Mouse (Mus musculus): ENCODE results near the gene Furin. TPM values are rescaled to one million over a fixed set of nuclear protein-coding genes. Genes with fewer than 3 reads are reported as not detected.

Furin gene
- polyA plus RNA-seq, 1 experiment from 2014 or later = 3.0 TPM

DNA sequence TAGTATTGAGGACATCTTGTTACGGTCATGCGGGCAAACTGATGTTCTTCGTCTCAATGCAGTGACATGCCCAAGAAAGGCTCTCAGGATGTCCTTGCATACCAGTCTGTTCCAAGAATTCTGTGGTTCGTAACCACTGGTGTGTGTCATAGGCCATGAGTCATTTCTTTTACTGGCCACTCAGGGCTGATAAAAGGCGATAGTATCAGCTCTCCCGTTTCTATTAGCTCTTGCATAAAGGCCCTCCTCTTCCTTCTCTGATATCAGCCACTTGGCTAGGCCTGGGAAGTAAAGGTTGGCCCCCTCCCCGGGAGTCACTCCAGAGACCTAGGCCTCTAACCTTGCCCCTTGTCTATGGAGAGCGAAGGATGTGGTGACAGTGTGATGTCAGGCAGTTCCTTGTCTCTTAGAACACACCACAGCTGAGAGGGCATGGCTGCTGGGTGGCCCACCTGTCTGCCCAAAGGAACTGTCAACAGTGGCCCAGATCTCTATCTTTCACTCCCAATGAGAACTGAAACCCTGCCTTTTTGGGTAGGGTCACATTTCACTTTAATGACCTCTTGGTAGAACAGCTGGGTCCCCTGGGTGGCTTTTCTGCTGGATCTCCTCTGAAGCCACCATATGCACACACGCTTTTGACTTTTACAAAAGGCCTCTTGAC, 29.7 kb downstream of the Furin start:
- WGBS = 86% methylated on average over 9 of the region's 9 CpGs
- Histone ChIP-seq H3K4me2 (no peak overlapping the region), H3K27ac (no peak overlapping the region), H3K4me1 (no peaks in the 10 kb centered on the region), H3K9me3 (replicated peaks) (no peaks in the 10 kb centered on the region), H3K27me3 (no peaks in the 10 kb centered on the region), H3K4me3 (no peak overlapping the region), H3K9ac (no peak overlapping the region), H3K36me3 (ENCODE audit: poor library complexity, severe bottlenecking) (no peaks in the 10 kb centered on the region)
- no peak for ATAC-seq

GRCm38 (mm10) chr7:80374733-80375132, 30.5 kb downstream of the Furin start:
- no peak for ATAC-seq
- Histone ChIP-seq H3K36me3 (ENCODE audit: poor library complexity, severe bottlenecking) (no peaks in the 10 kb centered on the region), H3K9ac (no peak overlapping the region), H3K9me3 (replicated peaks) (no peaks in the 10 kb centered on the region), H3K27me3 (no peaks in the 10 kb centered on the region), H3K4me1 (peaks cover 8% of the 10 kb centered on the region), H3K4me3 (no peak overlapping the region), H3K27ac (no peak overlapping the region), H3K4me2 (no peak overlapping the region)
- WGBS = 93% methylated on average over 3 of the region's 3 CpGs

DNA sequence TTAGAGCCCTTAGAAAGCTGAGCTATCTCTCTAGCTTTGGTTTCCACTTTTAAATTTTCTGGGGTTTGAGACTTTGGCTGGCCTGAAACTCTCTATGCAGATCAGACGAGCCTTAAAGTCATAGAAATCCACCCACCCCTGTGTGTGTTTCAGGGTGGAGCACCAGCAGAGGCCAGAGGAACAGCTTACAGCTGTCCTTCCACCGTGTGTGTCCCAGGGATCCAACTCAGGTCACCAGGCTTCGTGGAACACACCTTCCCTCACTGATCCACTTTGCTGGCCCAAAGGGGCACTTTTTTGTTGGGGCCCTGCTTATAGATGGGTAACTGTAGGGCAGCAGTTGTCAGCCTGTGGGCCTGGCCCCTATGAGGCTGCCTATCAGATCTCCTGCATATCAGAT, 31.0 kb downstream of the Furin start:
- Histone ChIP-seq H3K4me3 (no peak overlapping the region), H3K4me1 (peaks cover 12% of the 10 kb centered on the region), H3K4me2 (no peak overlapping the region), H3K9ac (no peak overlapping the region), H3K36me3 (ENCODE audit: poor library complexity, severe bottlenecking) (no peaks in the 10 kb centered on the region), H3K27ac (no peak overlapping the region), H3K9me3 (replicated peaks) (no peaks in the 10 kb centered on the region), H3K27me3 (no peaks in the 10 kb centered on the region)
- WGBS = 68% methylated on average over 3 of the region's 3 CpGs
- ATAC-seq = no peak

DNA sequence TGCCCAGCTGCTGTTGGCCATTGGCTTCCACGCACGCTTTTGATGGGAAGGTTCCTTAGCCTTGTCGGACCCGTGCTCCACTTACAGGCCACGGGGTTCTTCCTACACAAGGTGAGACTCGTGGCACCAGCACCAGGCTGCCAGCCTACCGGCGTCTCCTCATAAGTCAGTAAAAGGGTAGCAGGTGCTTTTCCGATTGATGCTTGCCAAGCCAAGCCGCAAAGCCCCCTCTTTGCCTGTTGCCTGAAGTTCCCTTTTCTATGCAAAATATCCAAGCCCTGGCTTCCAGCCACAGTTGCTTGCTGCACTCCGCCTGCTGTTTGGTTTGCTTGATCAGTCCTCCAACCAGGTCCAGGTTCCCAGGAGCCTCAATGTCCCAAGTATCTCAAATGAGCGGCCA, 31.4 kb downstream of the Furin start:
- 75% methylated on average over 12 of the region's 12 CpGs for WGBS
- Histone ChIP-seq H3K4me3 (no peak overlapping the region), H3K4me1 (peaks cover 15% of the 10 kb centered on the region), H3K27me3 (no peaks in the 10 kb centered on the region), H3K36me3 (ENCODE audit: poor library complexity, severe bottlenecking) (no peaks in the 10 kb centered on the region), H3K4me2 (no peak overlapping the region), H3K9ac (no peak overlapping the region), H3K27ac (no peak overlapping the region), H3K9me3 (replicated peaks) (no peaks in the 10 kb centered on the region)
- ATAC-seq = no peak

DNA sequence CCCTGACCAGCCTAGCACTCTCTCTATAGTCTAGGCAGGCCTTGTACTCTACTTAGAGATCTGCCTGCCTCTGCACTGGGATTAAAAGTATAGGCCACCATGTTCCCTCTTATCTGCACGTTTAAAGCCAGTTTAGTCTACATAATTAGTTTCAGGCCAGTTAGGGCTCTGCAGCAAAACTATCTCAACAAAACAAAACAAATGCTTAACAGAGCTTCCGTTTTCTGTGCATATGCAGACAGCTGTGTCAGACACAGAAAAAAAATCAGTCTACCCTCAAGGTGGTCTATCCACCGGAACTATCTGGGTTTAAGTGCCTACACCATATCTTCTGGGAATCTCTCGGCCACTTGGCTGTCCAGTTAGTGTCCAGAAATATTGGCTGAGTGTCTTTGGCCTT, 31.9 kb downstream of the Furin start:
- ATAC-seq = no peak
- peaks cover 3% of the 10 kb centered on the region for H3K36me3 ChIP-seq (ENCODE audit: poor library complexity, severe bottlenecking)
- no peaks in the 10 kb centered on the region for H3K9me3 ChIP-seq (replicated peaks)
- no peak overlapping the region for H3K4me3 ChIP-seq
- H3K9ac ChIP-seq = no peak overlapping the region
- H3K27me3 ChIP-seq = no peaks in the 10 kb centered on the region
- no peak overlapping the region for H3K4me2 ChIP-seq
- peaks cover 15% of the 10 kb centered on the region for H3K4me1 ChIP-seq
- no peak overlapping the region for H3K27ac ChIP-seq
- WGBS = 79% methylated on average over 4 of the region's 4 CpGs

DNA sequence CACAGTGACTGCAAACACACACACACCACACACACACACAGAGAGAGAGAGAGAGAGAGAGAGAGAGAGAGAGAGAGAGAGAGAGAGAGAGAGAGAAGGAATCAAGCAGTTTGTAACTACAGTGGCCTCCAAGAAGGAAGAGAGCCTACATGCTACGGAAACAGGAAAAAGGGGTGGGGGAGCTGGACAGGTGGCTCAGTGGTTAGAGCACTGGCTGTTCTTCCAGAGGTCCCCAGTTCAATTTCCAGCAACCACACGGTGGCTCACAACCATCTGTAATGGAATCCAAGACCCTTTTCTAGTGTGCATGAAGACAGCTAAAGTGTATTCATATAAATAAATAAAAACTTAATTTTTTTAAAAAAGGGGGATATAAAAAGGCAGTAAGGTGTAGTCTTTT, 32.6 kb downstream of the Furin start:
- Histone ChIP-seq H3K9me3 (replicated peaks) (no peaks in the 10 kb centered on the region), H3K27ac (no peak overlapping the region), H3K9ac (no peak overlapping the region), H3K4me1 (peaks cover 15% of the 10 kb centered on the region), H3K36me3 (ENCODE audit: poor library complexity, severe bottlenecking) (peaks cover 10% of the 10 kb centered on the region), H3K27me3 (no peaks in the 10 kb centered on the region), H3K4me2 (no peak overlapping the region), H3K4me3 (no peak overlapping the region)
- no peak for ATAC-seq
- WGBS = 66% methylated on average over 2 of the region's 2 CpGs

DNA sequence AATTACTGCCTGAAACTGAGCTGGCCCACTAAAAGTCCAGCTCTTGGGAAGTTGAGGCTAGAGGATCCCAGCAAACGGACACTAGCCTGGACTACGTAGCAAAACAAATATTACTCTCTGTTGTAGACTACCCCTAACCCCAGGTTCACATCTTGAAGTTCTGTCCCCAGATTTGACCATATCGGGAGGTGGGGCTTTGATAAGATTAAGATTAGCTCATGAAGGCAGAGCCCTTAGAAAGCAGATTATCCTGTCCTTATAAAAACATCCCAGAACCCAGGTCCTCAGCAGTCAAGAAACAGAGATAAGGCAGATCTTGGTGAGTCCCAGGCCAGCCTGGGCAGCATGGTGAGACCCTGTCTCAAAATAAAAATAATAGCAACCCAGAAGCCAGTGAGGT, 33.1 kb downstream of the Furin start:
- 88% methylated on average over 3 of the region's 3 CpGs for WGBS
- no peaks in the 10 kb centered on the region for H3K27me3 ChIP-seq
- H3K4me3 ChIP-seq = no peak overlapping the region
- H3K9ac ChIP-seq = no peak overlapping the region
- peaks cover 15% of the 10 kb centered on the region for H3K4me1 ChIP-seq
- H3K9me3 ChIP-seq (replicated peaks) = no peaks in the 10 kb centered on the region
- no peak for ATAC-seq
- H3K27ac ChIP-seq = no peak overlapping the region
- no peak overlapping the region for H3K4me2 ChIP-seq
- peaks cover 15% of the 10 kb centered on the region for H3K36me3 ChIP-seq (ENCODE audit: poor library complexity, severe bottlenecking)

DNA sequence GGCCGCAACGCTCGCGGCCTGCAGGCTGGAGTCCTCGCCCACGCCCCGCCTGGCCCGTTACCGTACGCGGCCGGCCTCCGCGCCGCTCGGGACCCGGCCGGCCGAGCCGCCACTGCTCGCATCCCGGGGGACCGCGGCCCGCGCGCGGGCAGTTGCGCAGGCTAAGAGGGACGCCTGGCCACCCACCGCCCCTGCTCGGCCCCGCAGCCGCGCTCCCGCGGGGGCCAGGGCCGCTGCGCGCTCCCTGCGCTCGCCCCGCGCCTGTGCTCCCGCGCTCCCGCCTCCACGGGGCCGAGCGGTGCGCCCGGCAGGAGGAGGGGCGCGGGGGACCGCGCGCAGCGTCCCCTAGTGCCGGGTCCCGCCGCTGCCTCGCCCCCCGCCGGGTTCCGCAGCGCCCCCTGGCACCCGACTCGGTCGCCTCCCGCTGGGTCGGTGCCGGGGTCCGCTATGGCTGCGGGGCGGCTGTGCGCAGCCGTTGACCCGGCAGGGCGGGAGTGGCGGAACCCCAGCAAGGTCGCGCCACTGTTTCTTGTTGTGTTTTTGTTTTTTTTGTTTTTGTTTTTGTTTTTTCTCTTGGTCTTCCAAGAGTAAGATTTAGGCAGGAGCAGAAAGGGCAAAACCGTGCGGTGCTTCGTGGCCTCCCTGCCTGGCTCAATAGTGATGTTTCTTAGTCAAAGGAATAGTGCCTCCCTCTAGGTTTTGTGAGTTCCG, 34.0 kb downstream of the Furin start, which contains the start of gene Man2a2:
Gene Man2a2 (minus strand): TSS at position 335 of the 711 bp plus-strand sequence.
- H3K27ac ChIP-seq = peak within 1 kb of the TSS; percentile 74
- H3K36me3 ChIP-seq (ENCODE audit: poor library complexity, severe bottlenecking) = peaks cover 25% of the 10 kb centered on the region
- peak within 1 kb of the TSS; percentile 92 for H3K9ac ChIP-seq
- WGBS = under 1% methylated on average over 57 of the region's 86 CpGs
- ATAC-seq = peak; percentile 82
- H3K27me3 ChIP-seq = no peaks in the 10 kb centered on the region
- peak within 1 kb of the TSS; percentile 85 for H3K4me3 ChIP-seq
- peak within 1 kb of the TSS; percentile 74 for H3K4me2 ChIP-seq
- no peaks in the 10 kb centered on the region for H3K9me3 ChIP-seq (replicated peaks)
- peaks cover 15% of the 10 kb centered on the region for H3K4me1 ChIP-seq

GRCm38 (mm10) chr7:80370649-80371040, 34.6 kb downstream of the Furin start:
- Histone ChIP-seq H3K9ac (peak overlapping the region; percentile 92), H3K4me1 (peaks cover 15% of the 10 kb centered on the region), H3K27me3 (no peaks in the 10 kb centered on the region), H3K4me2 (peak overlapping the region; percentile 74), H3K27ac (peak overlapping the region; percentile 74), H3K9me3 (replicated peaks) (no peaks in the 10 kb centered on the region), H3K4me3 (peak overlapping the region; percentile 85), H3K36me3 (ENCODE audit: poor library complexity, severe bottlenecking) (peaks cover 31% of the 10 kb centered on the region)
- ATAC-seq = peak; percentile 74
- under 1% methylated on average over 31 of the region's 31 CpGs for WGBS

GRCm38 (mm10) chr7:80369967-80370431, 35.2 kb downstream of the Furin start:
- peak overlapping the region; percentile 74 for H3K4me2 ChIP-seq
- H3K27me3 ChIP-seq = no peaks in the 10 kb centered on the region
- peak overlapping the region; percentile 74; the same call in 1 of the 2 replicates for H3K27ac ChIP-seq
- H3K36me3 ChIP-seq (ENCODE audit: poor library complexity, severe bottlenecking) = peaks cover 31% of the 10 kb centered on the region
- 42% methylated on average over 4 of the region's 4 CpGs for WGBS
- peaks cover 15% of the 10 kb centered on the region for H3K4me1 ChIP-seq
- peak overlapping the region; percentile 85 for H3K4me3 ChIP-seq
- peak overlapping the region; percentile 92 for H3K9ac ChIP-seq
- no peaks in the 10 kb centered on the region for H3K9me3 ChIP-seq (replicated peaks)
- 0 out of 2 replicates have a peak, but pooled peaks have one; percentile 6 for ATAC-seq

DNA sequence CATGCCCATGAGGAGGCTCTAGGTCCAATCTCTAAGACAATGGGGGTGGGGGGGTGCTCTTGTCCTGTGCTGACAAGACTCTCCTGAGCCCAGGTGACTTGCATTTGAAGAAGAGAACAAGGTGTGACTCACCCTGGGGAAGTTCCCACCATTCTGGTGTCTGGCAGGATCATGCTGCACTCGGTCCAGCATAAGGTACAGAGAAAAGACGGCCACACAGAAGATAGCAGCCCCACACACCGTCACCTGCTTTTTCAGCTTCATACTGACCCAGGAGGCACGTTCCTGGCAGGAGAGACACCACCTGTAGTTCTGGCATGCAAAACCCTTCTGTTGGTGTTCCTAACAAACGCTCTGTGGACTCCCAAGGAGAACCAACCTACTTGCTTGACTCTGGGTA, 35.8 kb downstream of the Furin start:
- Histone ChIP-seq H3K9me3 (replicated peaks) (no peaks in the 10 kb centered on the region), H3K4me2 (peak overlapping the region; percentile 74), H3K4me3 (no peak overlapping the region), H3K4me1 (peaks cover 15% of the 10 kb centered on the region), H3K36me3 (ENCODE audit: poor library complexity, severe bottlenecking) (peaks cover 35% of the 10 kb centered on the region), H3K27me3 (no peaks in the 10 kb centered on the region), H3K9ac (peak overlapping the region; percentile 92), H3K27ac (no peak overlapping the region)
- WGBS = 65% methylated on average over 5 of the region's 5 CpGs
- no peak for ATAC-seq

GRCm38 (mm10) chr7:80368635-80369421, 36.4 kb downstream of the Furin start:
- 89% methylated on average over 20 of the region's 20 CpGs for WGBS
- H3K4me2 ChIP-seq = 0 out of 2 replicates have a peak overlapping the region, but pooled peaks have one; percentile 74
- no peak overlapping the region for H3K4me3 ChIP-seq

More at GRCm38 (mm10) chr7:80368635-80369421, 36.4 kb downstream of the Furin start:
- H3K4me1 ChIP-seq = peaks cover 15% of the 10 kb centered on the region
- H3K9me3 ChIP-seq (replicated peaks) = no peaks in the 10 kb centered on the region
- H3K27ac ChIP-seq = no peak overlapping the region
- no peaks in the 10 kb centered on the region for H3K27me3 ChIP-seq
- H3K36me3 ChIP-seq (ENCODE audit: poor library complexity, severe bottlenecking) = peaks cover 41% of the 10 kb centered on the region
- ATAC-seq = no peak
- peak overlapping the region; percentile 19; the same call in 1 of the 2 replicates for H3K9ac ChIP-seq

All from forebrain, embryonic 13.5 days (tissue).